In genomic region chr7:114892618-114893257, GRCm38 (mm10) we compare ENCODE assay signal across 8 mouse cellular contexts.
DNase-seq lines count a peak whose midpoint lies in the region; ATAC-seq and TF ChIP-seq lines count a peak whose summit lies in the region.

No protein-coding gene starts in this region.

- intact Hi-C loops in heart, postnatal 36 days (cut with DNase I) = no loop called here
- intact Hi-C loops in left cerebral cortex, postnatal 4 days (cut with DNase I) = no loop called here

- ATAC-seq in heart, embryonic 16.5 days (replicated peaks; ENCODE audit: extremely low read depth, insufficient read depth, low FRiP score) = no peak

- no peaks in the 10 kb centered on the region for H3K27me3 ChIP-seq in heart, embryonic 16.5 days (ENCODE audit: control insufficient read depth, insufficient read depth, low read length)
- H3K27me3 ChIP-seq in cerebellum, adult 2 months (ENCODE audit: control insufficient read depth, insufficient read depth, low read length) = no peaks in the 10 kb centered on the region; the same call in 1 of the 2 replicates
- no peaks in the 10 kb centered on the region for H3K27me3 ChIP-seq in limb, embryonic 10.5 days (ENCODE audit: low read depth, poor library complexity, severe bottlenecking)

- DNase-seq in heart, postnatal 36 days = no peak
- DNase-seq in cerebellum, adult 2 months = peak; percentile 24 to 30
- DNase-seq in frontal cortex, postnatal 36 days (ENCODE audit: low spot score in 2 of 2) = peak; percentile 47 to 73
- peak; percentile 91 for DNase-seq in left cerebral cortex, postnatal 4 days
- DNase-seq in thymus, adult 18-20 months = no peak
- no peak for DNase-seq in lung, adult 2 months
- DNase-seq in limb, embryonic 10.5 days (ENCODE audit: low spot score) = no peak

- no peak overlapping the region for H3K4me2 ChIP-seq in heart, embryonic 16.5 days (ENCODE audit: low read depth, low read length)

- no peaks in the 10 kb centered on the region for H3K36me3 ChIP-seq in heart, embryonic 16.5 days (ENCODE audit: control insufficient read depth, insufficient read depth)
- no peaks in the 10 kb centered on the region for H3K36me3 ChIP-seq in limb, embryonic 10.5 days

- no peak overlapping the region for H3K9ac ChIP-seq in heart, embryonic 16.5 days (ENCODE audit: low read length)

- no peak overlapping the region for H3K4me3 ChIP-seq in heart, embryonic 16.5 days (ENCODE audit: low read length)
- no peak overlapping the region for H3K4me3 ChIP-seq in cerebellum, adult 2 months (replicated peaks; ENCODE audit: insufficient read depth, low read depth, low read length)
- H3K4me3 ChIP-seq in lung, adult 2 months (replicated peaks; ENCODE audit: extremely low read depth, low read depth, low read length) = no peak overlapping the region
- H3K4me3 ChIP-seq in limb, embryonic 10.5 days = no peak overlapping the region

- 0 out of 2 replicates have a peak overlapping the region, but pooled peaks have one; percentile 27 for H3K27ac ChIP-seq in heart, embryonic 16.5 days (ENCODE audit: low read length)
- no peak overlapping the region for H3K27ac ChIP-seq in cerebellum, adult 2 months (ENCODE audit: insufficient read depth, low read length)
- no peak overlapping the region for H3K27ac ChIP-seq in limb, embryonic 10.5 days

- TF ChIP-seq POLR2A in cerebellum, adult 2 months (IDR thresholded peaks at IDR 0.05; ENCODE audit: borderline replicate concordance, insufficient read depth, low read length) = no peak
- TF ChIP-seq POLR2A in lung, adult 2 months (IDR thresholded peaks at IDR 0.05; ENCODE audit: borderline replicate concordance, extremely low read depth, low read depth, low read length) = no peak

- no peaks in the 10 kb centered on the region for H3K9me3 ChIP-seq in heart, embryonic 16.5 days (replicated peaks; ENCODE audit: control insufficient read depth, low read length)
- H3K9me3 ChIP-seq in limb, embryonic 10.5 days (replicated peaks) = no peaks in the 10 kb centered on the region

- no peak for TF ChIP-seq CTCF in cerebellum, adult 2 months (IDR thresholded peaks at IDR 0.05; ENCODE audit: borderline replicate concordance, insufficient read depth, low read depth, low read length)
- TF ChIP-seq CTCF in lung, adult 2 months (IDR thresholded peaks at IDR 0.05; ENCODE audit: insufficient read depth, low read length) = no peak

- peaks cover 3% of the 10 kb centered on the region; the same call in 1 of the 2 replicates for H3K4me1 ChIP-seq in heart, embryonic 16.5 days (ENCODE audit: control insufficient read depth, insufficient read depth, low read length)
- H3K4me1 ChIP-seq in cerebellum, adult 2 months (ENCODE audit: control insufficient read depth, insufficient read depth, low read length) = no peaks in the 10 kb centered on the region; the same call in 1 of the 2 replicates
- H3K4me1 ChIP-seq in lung, adult 2 months (ENCODE audit: control insufficient read depth, insufficient read depth, low read length) = no peaks in the 10 kb centered on the region
- H3K4me1 ChIP-seq in limb, embryonic 10.5 days = no peaks in the 10 kb centered on the region

Comparison
In these comparisons a context has a peak if more than half of its experiments do, and no peak if none do; other contexts are left out.
1. DNase-seq: peak in cerebellum, adult 2 months (2 of 2), frontal cortex, postnatal 36 days (2 of 2) and left cerebral cortex, postnatal 4 days (single experiment); none in heart, postnatal 36 days (0 of 2), thymus, adult 18-20 months (0 of 2), lung, adult 2 months (single experiment) and limb, embryonic 10.5 days (single experiment).